Mouse (Mus musculus) effector memory CD4-positive, alpha-beta T cell, adult 5 months (primary cell): ENCODE results near the gene Gm2042. TPM values are rescaled to one million over a fixed set of nuclear protein-coding genes. Genes with fewer than 3 reads are reported as not detected.

Experiments
- polyA plus RNA-seq: library from polyadenylated mRNA; unstranded; fragments of 100-300 nt; shearing (Covaris generic); gene quantifications from one replicate; pipeline ENCODE4 v1.2.1, GENCODE M21; 2017

Gm2042 gene
- 0.69 TPM for polyA plus RNA-seq

GRCm38 (mm10) chr12:87953780-87954179, at the start of gene Gm2042:
Gene Gm2042 (plus strand): TSS chr12:87954080.

GRCm38 (mm10) chr12:87919721-87920120, 34.2 kb upstream of the Gm2042 start, which contains the start of gene Gm2035:
Gene Gm2035 (minus strand): TSS chr12:87919857.

Other genes starting within 250 kb of the Gm2042 start
- not detected for gene Gm21319, start 178.3 kb upstream of the Gm2042 start, polyA plus RNA-seq
- not detected for gene Gm21936, start 158.6 kb upstream of the Gm2042 start, polyA plus RNA-seq
- gene BB287469, start 137.5 kb upstream of the Gm2042 start, polyA plus RNA-seq, result not detected
- not detected for gene Gm2001, start 111.7 kb upstream of the Gm2042 start, polyA plus RNA-seq
- gene Gm2016, start 80.0 kb upstream of the Gm2042 start, polyA plus RNA-seq, result not detected
- not detected for gene Gm2022, start 58.7 kb upstream of the Gm2042 start, polyA plus RNA-seq
- not detected for gene Gm2035, start 34.2 kb upstream of the Gm2042 start, polyA plus RNA-seq
- gene Gm2075, start 57.8 kb downstream of the Gm2042 start, polyA plus RNA-seq, result not detected
- not detected for gene Gm6803, start 64.7 kb downstream of the Gm2042 start, polyA plus RNA-seq
- gene Gm2056, start 72.9 kb downstream of the Gm2042 start, polyA plus RNA-seq, result not detected
- gene Gm16368, start 129.6 kb downstream of the Gm2042 start, polyA plus RNA-seq, result not detected
- not detected for gene Gm10436, start 228.0 kb downstream of the Gm2042 start, polyA plus RNA-seq